Mouse (Mus musculus): ENCODE measurements at regions not wholly inside any gene's neighbourhood (a gene's known extent, or its start where the extent isn't known, plus 50 kb on each side); places are given as distances from the start of the nearest gene placed in this dataset.
A peak's percentile ranks its signal among the peaks of the same experiment; 100 is the strongest.

DNA sequence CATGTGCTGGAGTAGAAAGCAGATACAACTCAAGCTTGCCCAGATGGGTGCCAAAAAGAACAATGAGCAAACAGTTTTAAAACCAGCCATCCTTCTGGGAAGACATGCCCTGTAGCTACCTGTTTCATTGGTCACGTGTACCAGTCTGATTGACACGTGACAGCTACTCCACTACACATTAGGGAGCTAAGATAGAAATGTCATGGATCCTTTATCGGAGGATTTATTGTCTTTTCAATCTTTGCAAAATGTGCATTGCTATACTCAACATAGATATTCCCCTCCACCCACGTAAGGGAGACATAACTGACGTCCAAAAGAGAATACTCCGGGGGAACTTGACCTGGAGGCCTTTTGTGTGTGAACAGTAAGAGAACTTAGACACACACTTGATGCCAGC is 171.1 kb upstream of the Cited2 start:
- no peak for ATAC-seq (replicated peaks; ENCODE audit: low FRiP score, low TSS enrichment, poor library complexity, severe bottlenecking)

DNA sequence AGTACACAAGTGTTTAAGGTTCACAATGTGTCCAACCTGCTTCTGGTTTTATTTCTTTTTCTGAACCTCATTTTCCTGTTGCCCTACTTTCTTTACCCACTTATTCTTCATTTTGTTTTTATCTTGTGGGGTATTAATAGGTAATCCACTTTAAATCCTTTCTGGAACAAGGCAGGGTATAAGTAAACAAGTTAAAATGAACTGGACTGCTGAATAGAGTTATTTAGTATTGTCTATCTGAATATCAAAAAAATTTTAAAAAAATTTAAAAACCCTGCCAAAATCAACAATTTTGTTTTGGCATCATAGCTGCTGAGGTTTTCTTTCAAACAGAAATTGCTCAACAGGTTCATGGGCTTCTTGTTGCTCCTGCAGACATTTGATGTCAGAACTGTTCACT is 170.7 kb upstream of the Cited2 start:
- no peak for ATAC-seq (replicated peaks; ENCODE audit: low FRiP score, low TSS enrichment, poor library complexity, severe bottlenecking)

DNA sequence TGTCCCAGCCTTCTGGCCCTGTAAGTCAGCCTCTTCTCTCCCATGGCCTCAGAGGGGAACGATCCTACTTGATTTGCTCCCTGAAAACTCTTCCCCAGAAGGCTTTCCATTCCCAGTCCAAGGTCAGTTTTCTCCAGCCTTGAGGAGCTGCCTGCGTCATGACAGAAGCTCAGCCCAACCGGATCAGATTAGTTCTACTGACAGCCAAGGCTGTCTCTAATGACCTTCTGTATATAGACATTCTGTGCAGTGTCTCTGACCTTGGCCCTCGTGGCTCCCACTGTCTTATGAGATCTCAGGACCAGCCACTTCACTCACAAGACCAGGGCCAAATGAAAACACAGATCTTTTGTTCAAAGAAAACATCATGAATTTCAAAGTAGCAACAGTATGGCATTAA is 166.6 kb upstream of the Cited2 start:
- no peak for ATAC-seq (replicated peaks; ENCODE audit: low FRiP score, low TSS enrichment, poor library complexity, severe bottlenecking)

DNA sequence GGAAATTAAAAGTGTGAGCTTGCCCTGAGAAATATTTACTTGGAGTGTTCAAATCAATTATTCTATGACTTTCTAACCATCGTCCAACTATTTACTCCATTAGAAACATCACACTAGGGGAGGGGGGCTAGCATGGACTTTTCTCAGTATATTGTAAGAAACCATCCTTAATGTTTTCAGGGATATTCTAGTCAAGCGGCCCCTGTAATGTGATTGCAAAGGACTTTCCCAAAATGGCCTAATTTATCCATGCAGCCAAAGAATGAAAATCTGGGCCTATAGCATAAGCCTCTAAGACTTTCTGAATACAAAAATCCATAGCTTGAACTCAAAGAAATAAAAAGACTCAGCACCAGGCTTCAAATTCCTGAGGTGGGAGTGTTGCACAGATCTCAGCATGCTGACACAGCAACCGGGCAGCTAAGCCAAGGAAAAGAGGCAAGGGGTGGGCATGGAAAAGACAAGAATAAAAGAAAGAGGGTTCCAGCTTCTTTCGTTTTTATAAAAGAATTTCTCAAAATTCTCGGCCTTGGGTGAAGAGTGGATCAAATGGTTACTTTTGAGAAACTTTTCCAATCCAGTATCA is 163.6 kb upstream of the Cited2 start:
- no peak for ATAC-seq (replicated peaks; ENCODE audit: low FRiP score, low TSS enrichment, poor library complexity, severe bottlenecking)

DNA sequence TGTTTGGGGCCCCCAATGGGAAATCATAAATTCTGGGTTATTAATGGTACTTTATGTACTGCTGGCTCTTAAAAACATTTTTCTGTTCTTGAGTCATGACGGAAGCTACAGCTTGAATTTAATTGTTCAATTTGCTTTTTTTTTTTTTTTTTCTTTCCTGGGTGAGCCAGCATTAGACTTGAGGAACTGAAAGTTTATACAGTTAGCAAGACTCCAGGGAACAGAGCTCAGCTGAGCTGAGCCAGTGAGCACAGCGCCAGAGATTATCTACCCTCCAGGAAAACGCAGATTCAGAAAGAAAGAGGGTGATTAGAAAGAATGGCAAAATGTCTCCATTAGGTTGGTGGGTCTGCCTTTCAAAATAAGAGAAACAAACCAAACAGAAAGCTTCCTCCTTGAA is 163.0 kb upstream of the Cited2 start:
- no peak for ATAC-seq (replicated peaks; ENCODE audit: low FRiP score, low TSS enrichment, poor library complexity, severe bottlenecking)

DNA sequence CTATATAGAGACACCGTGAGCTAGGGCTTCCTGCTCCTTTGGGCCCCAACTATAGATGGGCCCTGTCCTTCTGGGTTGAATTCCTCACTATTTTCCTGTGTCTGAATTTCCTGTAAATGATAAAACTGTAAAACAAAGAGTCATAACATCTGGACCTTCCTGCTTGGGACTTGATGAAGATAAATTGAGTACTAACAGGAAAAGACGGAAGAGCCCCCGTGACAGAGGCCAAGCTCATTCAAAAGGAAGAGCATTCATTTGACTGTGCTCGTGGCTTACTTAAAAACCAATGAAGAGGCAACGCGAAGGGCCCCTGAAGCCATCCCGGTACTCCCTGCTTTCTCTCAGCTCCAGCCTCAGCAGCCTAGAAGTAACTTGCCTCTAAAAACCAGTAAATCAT is 161.6 kb upstream of the Cited2 start:
- ATAC-seq (replicated peaks; ENCODE audit: low FRiP score, low TSS enrichment, poor library complexity, severe bottlenecking), result no peak

DNA sequence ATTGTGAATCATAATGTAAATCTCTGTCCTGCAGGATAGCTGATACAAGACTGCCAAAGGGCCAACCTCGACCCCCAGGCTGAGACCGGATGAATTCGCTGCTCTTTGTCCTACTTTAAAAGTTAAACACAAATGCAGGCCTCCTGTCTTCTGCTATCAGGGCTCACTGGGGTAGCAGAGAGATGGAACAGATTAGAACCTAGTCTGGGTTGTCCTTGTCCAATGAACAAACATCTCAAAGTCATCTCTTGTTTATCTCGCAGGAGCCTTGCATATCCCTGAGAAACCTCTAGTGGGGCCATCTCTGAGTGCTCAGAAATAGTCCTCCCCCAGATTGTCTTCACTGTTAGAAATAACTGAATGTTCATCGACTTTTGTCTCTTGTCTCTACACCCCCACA is 161.0 kb upstream of the Cited2 start:
- peak; percentile 27; the same call in 1 of the 2 replicates for ATAC-seq (replicated peaks; ENCODE audit: low FRiP score, low TSS enrichment, poor library complexity, severe bottlenecking)

DNA sequence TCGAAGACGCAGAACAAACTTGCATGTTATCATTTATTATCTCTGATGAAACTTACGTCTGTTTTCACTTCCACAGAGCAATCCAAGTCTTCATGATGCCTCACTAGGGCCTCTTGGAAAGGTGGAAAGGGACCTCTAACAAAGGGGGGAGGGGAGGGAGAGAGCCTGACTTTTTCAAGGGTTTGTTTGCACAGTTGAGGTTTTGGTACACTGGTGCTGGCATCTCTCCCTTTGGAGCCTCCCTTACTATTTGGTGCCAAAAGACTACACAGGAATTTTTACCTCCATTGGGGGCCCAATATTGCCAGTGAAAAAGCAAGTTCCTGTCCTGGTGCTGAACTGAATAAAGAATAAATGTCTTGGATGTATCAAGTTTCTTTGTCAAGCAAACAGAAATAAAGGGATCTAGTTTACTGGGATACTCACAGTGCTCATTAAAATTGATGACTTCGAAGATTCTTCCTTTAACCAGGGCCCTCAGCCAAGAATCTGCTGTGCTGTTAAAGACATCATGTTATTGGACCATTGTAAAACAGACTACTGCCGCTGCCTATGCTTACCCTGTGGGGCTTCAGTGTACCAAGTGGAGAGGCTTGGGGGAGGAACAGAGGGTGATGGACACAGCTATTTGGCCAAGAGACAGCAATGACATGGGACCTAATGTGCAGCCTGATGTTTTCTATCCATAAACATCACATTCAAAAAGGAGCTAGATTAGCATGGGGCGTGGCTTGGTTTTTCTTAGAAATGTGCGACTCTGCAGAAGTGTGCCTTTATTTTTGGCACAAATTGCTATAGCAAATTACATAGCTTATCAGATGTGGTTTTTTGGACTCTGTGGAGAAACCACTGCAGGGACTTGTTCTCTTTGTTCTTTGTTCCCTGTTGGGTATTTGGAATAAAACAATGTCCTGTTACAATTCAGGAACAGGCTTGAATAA is 160.3 kb upstream of the Cited2 start:
- peak; percentile 88 for ATAC-seq (replicated peaks; ENCODE audit: low FRiP score, low TSS enrichment, poor library complexity, severe bottlenecking)

DNA sequence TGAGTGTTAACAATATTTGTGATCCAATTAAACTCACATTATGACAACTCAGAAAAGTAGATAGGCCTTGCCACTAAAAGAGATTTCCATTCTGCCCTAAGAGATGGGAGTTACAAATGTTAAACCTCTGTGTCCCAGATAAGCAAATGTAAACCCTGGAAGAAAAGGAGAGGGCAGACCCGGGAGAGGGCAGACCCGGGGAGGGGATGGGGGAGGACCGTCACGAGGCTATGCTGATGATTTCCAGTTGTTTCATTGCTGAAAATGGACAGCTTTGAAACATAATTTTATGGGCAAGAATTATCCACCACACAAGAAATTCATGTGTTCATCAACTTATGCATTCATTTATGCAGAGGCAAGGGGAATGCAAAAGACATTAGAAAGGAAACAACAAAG is 159.7 kb upstream of the Cited2 start:
- ATAC-seq (replicated peaks; ENCODE audit: low FRiP score, low TSS enrichment, poor library complexity, severe bottlenecking), result no peak

DNA sequence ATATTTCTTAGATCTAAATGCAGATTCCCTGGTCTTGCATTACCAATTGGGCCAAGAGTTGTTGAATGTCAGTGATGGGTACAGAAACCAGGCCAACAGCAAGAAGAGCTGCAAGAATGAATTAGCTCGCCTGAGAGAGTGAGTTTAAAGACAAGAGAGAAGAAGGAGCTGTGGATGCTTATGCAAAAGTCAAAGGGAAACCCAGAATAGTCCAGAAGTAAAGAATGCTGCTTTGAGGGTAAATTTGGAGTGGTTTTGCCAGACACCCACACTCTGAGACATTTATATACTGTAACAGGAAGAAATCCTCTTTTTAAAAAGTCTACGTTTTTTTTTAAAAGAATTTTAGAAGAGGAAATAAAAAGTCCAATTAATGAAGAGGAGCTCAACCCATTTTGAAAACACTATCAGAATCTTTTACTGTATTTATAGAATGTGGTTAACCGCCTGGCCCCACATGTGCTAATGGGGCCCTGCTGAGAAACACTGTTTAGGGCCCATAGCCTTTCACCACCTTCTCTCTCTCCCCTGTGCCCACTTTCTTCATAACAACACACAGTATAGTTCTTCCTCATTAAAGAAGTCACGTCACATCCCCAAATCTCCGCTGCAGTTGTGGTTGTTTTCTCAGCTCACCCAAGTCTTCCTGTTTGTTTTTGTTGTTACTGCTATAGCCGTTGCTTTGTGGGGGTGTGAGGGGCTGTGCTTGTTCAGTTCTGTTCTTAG is 158.0 kb upstream of the Cited2 start:
- ATAC-seq (replicated peaks; ENCODE audit: low FRiP score, low TSS enrichment, poor library complexity, severe bottlenecking), result no peak

DNA sequence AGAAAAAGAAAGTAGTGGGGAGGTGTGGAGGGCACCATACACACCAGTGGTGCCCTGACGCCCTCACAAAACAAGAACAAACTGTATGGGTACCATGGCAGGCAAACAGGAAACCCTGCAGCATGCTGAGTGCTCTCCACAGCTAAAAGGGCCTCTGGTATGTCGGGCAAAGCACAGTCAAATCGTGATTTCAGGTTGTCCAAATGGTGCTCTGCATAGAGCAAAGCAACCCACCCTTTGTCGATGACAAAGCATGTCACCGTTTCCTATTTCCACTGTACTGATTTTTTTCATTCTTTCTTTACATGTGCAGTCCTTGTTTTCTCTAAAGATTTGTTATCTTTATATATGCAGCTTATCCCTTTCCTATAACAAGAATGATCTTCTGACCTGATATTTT is 156.0 kb upstream of the Cited2 start:
- no peak for ATAC-seq (replicated peaks; ENCODE audit: low FRiP score, low TSS enrichment, poor library complexity, severe bottlenecking)

DNA sequence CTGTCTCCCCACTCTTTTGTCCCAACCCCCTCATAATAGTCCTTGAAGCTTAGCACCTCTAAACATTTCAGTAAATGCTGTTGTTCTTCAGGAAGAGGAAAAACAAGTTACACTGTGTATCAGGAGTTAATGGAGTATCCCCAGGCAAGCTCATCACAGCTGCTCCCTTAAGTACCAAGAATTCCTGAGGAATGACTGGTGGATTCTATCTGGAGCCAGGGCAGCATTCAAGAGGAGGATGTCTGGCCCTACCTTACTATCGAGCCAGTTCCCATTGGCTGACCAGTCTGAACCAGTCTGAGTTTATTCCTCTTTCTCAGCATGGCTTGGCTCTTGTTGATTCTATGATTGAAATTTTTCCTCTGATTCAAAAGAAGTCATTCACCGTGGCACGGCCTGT is 155.4 kb upstream of the Cited2 start:
- no peak for ATAC-seq (replicated peaks; ENCODE audit: low FRiP score, low TSS enrichment, poor library complexity, severe bottlenecking)

DNA sequence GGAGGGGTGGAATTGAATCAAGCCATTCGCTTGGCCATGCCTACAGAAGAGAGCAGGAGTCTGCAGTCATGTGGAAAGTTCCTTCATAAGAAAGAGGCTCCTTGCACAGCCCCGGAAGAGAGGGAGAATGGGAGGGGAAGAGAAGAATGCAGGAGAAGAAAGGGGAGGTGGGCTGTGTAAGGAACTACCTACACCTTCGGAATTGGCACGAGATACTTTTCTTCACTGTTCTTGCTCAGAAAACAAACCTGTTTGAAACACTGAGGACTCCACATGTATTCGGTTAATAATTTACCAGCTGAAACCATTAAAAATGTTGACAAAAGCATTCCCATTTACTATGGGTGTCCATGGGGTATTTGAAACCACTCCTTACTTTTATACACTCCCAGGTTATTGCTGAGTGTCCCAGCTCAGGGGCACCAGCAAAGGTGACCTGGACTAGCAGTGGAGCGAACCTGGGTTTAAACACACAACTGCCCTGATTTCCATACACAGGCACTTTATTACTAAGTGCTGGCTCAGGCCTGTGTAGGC is 153.4 kb upstream of the Cited2 start:
- ATAC-seq (replicated peaks; ENCODE audit: low FRiP score, low TSS enrichment, poor library complexity, severe bottlenecking), result no peak

DNA sequence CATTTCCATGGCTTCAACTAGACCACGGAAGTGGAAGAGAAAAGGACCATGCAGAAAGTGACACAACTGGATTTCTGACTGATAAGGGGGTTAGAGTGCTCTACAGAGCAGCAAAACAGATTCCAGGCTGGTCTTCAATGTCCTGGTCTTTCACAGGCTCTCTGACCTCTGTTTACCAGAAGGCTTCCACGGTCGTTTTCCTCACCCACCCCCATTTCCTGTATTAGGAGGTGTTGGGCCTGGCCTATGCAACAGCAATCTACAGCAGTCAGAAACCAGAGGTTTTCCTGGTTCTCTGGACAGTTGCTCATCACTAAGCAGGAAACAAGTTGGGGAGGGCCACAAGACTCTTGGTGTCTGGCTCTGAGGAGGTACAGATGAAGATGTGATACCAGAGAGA is 148.1 kb upstream of the Cited2 start:
- ATAC-seq (replicated peaks; ENCODE audit: low FRiP score, low TSS enrichment, poor library complexity, severe bottlenecking), result 0 out of 2 replicates have a peak, but pooled peaks have one; percentile 41

DNA sequence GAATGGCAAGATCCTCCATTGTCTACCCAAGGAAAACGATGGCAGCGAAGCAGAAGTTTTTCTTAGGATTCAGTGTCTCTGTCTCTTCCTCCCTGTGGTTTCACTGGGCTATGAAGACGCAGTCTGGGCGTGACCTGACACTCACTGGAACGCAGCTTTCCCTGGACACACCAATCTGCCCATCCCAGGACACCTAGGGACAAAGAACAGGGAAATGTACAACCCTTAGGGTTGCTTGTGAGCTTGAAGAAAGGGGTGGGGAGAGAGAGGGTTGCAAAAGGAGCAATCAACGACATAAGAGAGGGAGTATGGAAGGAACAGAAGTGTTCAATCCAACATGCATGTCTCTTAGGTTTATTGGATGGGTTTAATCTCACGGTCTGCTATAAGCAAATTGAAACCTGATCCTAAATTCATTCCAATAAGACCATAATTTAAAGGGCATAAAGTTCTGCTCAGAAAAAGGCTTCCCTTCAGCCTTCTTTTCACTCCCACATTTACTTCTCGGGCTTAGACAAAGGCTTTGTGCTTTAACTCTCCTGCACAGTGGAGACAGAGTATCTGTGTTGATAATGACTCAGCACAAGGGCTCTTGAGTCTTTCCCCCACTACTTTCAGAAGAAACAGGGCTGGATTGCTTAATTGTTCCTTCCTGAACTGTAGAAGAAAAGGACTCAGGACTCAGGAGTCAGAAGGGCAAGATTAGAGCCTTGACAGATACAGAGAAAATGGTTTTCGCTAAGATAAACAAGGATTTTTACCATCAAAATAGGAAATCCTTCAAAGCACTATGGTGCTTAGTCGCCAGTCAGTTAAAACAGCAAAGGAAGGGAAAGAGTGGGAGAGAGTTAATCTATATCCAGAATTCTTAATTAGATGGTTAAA is 147.3 kb upstream of the Cited2 start:
- ATAC-seq (replicated peaks; ENCODE audit: low FRiP score, low TSS enrichment, poor library complexity, severe bottlenecking), result peak; percentile 80

DNA sequence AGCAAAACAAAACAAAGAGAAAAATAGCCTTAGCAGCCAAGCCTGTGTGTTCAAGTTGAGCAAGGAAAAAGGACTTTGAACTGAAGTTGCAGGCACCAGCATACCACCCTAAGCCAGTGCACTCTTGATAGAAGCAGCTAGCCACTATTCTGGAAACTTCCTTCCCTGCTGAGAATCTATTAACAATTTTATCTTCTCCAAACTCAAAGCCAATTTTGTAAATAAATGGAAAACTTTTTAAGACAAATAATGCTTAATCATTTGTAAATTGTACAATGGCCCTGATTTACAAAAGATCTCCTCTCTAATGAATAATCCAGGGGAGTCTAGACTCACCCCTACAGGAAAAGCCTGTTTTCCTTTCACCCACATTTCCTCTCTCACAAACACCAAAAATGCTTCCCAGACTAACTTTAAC is 146.7 kb upstream of the Cited2 start:
- no peak for ATAC-seq (replicated peaks; ENCODE audit: low FRiP score, low TSS enrichment, poor library complexity, severe bottlenecking)

DNA sequence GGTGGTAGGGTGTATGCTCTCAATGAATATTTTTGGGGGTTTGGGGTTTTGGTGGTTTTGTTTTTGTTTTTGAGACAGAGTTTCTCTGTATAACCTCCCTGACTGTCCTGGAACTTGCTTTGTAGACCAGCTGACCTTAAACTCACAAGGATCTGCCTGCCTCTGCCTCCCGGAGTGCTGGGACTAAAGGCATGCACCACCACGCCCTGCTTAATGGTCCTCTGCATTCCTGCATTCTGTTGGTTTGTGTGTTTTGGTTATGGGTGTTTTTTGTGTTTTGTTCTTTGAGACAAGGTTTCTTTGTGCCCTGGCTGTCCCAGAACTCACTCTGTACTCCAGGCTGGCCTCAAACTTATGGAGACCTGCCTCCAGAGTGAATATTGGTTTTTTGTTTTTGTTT is 143.6 kb upstream of the Cited2 start:
- ATAC-seq (replicated peaks; ENCODE audit: low FRiP score, low TSS enrichment, poor library complexity, severe bottlenecking), result no peak

DNA sequence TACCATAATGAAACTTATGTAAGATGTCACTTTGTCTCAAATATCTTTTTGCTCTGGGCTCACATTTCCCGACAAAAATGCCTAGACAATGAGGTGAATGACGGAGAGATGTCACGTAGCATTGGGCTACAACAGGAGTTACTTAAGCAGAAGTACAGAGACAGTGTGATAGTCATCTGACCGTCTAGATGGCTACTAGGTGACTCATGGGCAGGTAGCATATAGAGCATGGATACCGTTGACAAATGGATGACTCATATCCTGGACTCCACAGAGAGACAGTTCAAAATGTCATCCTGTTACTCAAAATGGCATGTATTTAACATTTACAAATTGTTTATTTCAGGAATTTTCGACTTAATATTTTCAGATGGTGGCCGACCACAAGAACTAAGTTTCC is 138.2 kb upstream of the Cited2 start:
- ATAC-seq (replicated peaks; ENCODE audit: low FRiP score, low TSS enrichment, poor library complexity, severe bottlenecking), result no peak

DNA sequence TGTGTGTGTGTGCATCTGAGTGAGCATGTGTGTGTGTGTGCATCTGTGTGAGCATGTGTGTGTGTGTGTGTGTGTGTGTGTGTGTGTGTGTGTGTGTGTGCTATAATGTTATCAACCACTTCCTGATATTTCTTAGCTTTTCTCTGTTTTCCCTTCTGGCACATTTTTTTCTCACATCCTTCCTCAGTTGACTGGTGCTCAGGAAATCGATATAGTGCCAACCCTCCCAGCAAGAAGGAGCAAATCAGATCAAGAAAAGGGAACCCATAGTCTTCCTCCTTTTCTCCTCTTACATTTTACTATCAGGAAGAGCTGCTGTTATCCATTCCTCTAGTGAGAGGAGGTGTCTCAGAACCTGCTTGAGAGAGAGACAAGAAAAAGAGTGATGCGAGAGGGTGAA is 136.1 kb upstream of the Cited2 start:
- ATAC-seq (replicated peaks; ENCODE audit: low FRiP score, low TSS enrichment, poor library complexity, severe bottlenecking), result no peak
